Mouse (Mus musculus) lung, adult 2 months (tissue): Measurements from ENCODE around the gene Efnb1.

Source experiments
- CTCF ChIP-seq: fragments of 200-500 bp; IDR thresholded peaks from 2 replicates; pipeline ENCODE4 v1.5.1; 2011; ENCODE audit warnings: mild to moderate bottlenecking, low read length, control low read depth; ENCODE audit not compliant: insufficient read depth
- POLR2A ChIP-seq: fragments of 200-500 bp; IDR thresholded peaks from 2 replicates; pipeline ENCODE4 v1.6.1; 2011; ENCODE audit warnings: low read depth, mild to moderate bottlenecking, control low read depth, low read length, borderline replicate concordance; ENCODE audit errors: extremely low read depth

- TF ChIP-seq POLR2A = no peak
- TF ChIP-seq CTCF = no peak
Measured at GRCm38 (mm10) chrX:99149047-99149446, 13.1 kb downstream of the Efnb1 start.
